Mouse (Mus musculus): ENCODE data around the gene Bod1l. TPM values are rescaled to one million over a fixed set of nuclear protein-coding genes. Genes with fewer than 3 reads are reported as not detected.

Gene Bod1l
- total RNA-seq, 4 experiments from 2014 or later = 35.9 to 45.8 (median 38.2) TPM

DNA sequence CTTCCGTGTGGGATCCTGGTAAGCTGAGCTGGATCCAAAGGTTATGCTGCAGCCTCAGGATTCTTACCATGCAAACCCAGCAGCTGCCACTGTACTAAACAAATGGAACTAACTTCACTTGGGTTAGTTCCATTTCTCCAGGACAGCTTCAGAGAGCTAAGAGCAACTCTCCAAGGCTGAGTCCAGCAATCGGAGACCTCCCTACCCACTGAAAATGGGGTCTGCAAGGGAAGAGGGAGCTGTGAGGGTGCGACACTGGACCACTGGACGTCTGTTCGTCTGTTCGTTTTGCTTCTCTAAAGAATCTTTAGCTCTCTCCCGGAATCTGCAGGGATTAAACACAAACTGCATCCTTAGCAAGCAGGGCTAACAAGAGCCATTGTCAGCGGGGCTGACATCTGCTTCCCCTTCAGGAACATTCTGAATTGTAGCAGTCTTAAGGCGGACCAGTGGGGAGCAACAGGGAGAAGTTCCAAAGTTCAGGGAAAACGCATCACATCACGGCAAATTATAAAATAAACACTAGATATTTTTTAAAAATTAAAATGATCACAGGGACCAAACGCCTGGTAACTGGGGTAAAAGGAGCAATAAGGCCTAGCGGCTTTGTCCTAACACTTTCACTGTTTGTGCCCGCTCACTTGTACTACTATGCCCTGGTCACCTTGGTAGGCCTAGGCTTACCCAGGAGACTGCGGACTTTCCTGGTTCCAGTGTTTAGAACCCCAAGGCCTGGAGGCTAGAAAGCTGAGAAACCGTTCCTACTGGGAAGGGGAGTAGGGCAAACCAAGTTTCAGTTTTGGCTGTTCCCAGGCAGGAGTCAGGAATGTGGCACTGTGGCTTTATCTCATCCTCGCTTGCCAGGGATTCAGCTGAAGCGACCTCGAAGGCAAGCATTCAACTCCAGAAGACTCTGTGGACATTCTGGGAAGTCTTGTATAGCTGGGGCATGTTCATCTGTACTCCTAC lies 85.2 kb downstream of the Bod1l start:
- DNase-seq = no peak

GRCm38 (mm10) chr5:41757338-41757737 lies 86.8 kb downstream of the Bod1l start:
- DNase-seq = no peak

- no peak for DNase-seq
Measured at GRCm38 (mm10) chr5:41756396-41756795, 87.7 kb downstream of the Bod1l start.

GRCm38 (mm10) chr5:41755373-41755960 lies 88.6 kb downstream of the Bod1l start:
- no peak for DNase-seq

GRCm38 (mm10) chr5:41754836-41755235 lies 89.3 kb downstream of the Bod1l start:
- DNase-seq = no peak

- no peak for DNase-seq
Measured at GRCm38 (mm10) chr5:41754226-41754775, 89.8 kb downstream of the Bod1l start.

- DNase-seq = no peak
Measured at GRCm38 (mm10) chr5:41752721-41753120, 91.4 kb downstream of the Bod1l start.

GRCm38 (mm10) chr5:41744898-41745780 lies 99.0 kb downstream of the Bod1l start:
- DNase-seq = no peak

DNA sequence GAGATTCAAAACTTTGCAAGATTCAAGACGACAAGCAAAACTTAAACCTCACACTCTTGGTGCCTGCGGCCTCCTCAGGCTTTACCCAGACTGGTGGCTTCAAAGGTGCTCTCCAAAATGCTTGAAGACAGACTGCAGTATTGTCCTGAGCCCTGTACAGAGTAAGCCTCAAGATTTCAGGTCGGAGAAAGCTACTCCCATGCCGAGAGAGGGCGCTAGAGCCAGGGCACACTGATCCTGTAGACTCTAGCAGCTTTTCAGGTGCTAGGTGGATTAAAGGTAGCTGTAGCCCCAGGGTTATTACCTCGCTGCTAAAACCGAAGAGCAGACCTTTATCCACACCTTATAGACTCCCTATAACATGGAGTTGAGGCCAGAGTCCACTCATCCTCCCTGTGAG lies 99.9 kb downstream of the Bod1l start:
- DNase-seq = no peak

DNA sequence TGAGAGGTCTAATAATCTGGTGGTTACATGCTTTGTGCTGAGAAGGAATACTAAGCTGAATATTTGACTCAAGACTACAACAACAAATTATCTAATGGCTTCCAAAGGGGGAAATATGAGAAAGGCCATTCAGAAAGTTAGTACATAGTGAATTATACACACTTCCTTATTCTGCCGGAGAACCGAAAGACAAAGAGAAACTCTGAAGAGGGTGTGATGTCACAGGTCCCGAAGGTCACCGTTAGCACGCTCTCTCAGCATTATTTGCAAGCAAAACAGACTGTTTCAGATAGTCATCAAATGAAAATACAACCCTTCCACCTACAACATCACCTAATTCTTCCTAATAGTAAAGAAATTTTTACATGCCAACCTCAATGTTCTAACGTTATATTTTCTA lies 105.3 kb downstream of the Bod1l start:
- no peak for DNase-seq

Small RNAs within 50 kb of the gene (microRNA-seq; reads per million reads assigned to microRNA genes)
- 0 reads per million in 2 experiments for gene Mir6414

Other genes with a start within 250 kb of the Bod1l start
- gene Rab28, start 136.2 kb downstream of the Bod1l start, total RNA-seq (2022) = 10 to 100 TPM; 61.1 to 87.8 (median 71.1) TPM
- gene Nkx3-2, start 79.8 kb downstream of the Bod1l start, total RNA-seq (2022) = not detected
- gene Gm16223, start 223.6 kb upstream of the Bod1l start, total RNA-seq (2022) = under 1 TPM; 0.09 to 0.17 (median 0.13) TPM